Mouse (Mus musculus): ENCODE data around the gene Rbbp4. TPM values are rescaled to one million over a fixed set of nuclear protein-coding genes. Genes with fewer than 3 reads are reported as not detected.

Gene Rbbp4
- total RNA-seq, 1 experiment, result 81.2 TPM

GRCm38 (mm10) chr4:129261196-129261595, 74.0 kb downstream of the Rbbp4 start, which contains the start of gene C77080:
C77080 (minus strand) TSS chr4:129261404.
- H3K9me3 ChIP-seq (ENCODE audit: control insufficient read depth, insufficient read depth, low read depth, low read length), result no peaks in the 10 kb centered on the region
- in situ Hi-C loops (cut with MboI; ENCODE audit: low sequenced_read_pairs in 2 of 2, unreplicated experiment in 2 of 2), result no loop called here
- H3K27ac ChIP-seq (ENCODE audit: insufficient read depth, low read depth, low read length, poor library complexity, severe bottlenecking), result peak within 1 kb of the TSS; percentile 63
- no peak for DNase-seq (ENCODE audit: low read depth, low spot score)
- TF ChIP-seq HCFC1 (IDR thresholded peaks at IDR 0.05; ENCODE audit: borderline replicate concordance, insufficient read depth, low read length), result no peak
- TF ChIP-seq CHD2 (IDR thresholded peaks at IDR 0.05; ENCODE audit: low read depth, low read length), result no peak
- no peak for TF ChIP-seq ZNF384 (IDR thresholded peaks at IDR 0.05; ENCODE audit: low read depth, low read length)
- TF ChIP-seq MAFK (IDR thresholded peaks at IDR 0.05; ENCODE audit: insufficient read depth, low read depth, low read length), result no peak
- TF ChIP-seq ZC3H11A (IDR thresholded peaks at IDR 0.05; ENCODE audit: borderline replicate concordance, low read depth, low read length), result no peak
- no peaks in the 10 kb centered on the region for H3K36me3 ChIP-seq (ENCODE audit: control insufficient read depth, insufficient read depth, low read length, poor library complexity, severe bottlenecking)
- peak within 1 kb of the TSS; percentile 4; the same call in 1 of the 2 replicates for H3K9ac ChIP-seq (ENCODE audit: insufficient read depth, low read depth, low read length, poor library complexity, severe bottlenecking)
- H3K4me1 ChIP-seq (ENCODE audit: control insufficient read depth in 2 of 2, insufficient read depth in 2 of 2, low read length in 2 of 2, poor library complexity in 1 of 2), result peaks cover 6 to 33% of the 10 kb centered on the region in 2 experiments; a peak in 2 of 4 replicates
- H3K4me3 ChIP-seq (ENCODE audit: insufficient read depth in 1 of 2, low read depth in 1 of 2, low read length in 2 of 2, poor library complexity in 1 of 2, severe bottlenecking in 1 of 2), result peak within 1 kb of the TSS; percentile 20 to 39; a peak in 3 of 4 replicates

GRCm38 (mm10) chr4:129260678-129261077, 74.5 kb downstream of the Rbbp4 start:
- Histone ChIP-seq H3K4me3 (ENCODE audit: insufficient read depth in 1 of 2, low read depth in 1 of 2, low read length in 2 of 2, poor library complexity in 1 of 2, severe bottlenecking in 1 of 2) (peak overlapping the region; percentile 20 to 39; a peak in 3 of 4 replicates), H3K27ac (ENCODE audit: insufficient read depth, low read depth, low read length, poor library complexity, severe bottlenecking) (peak overlapping the region; percentile 59)

GRCm38 (mm10) chr4:129259101-129259500, 76.1 kb downstream of the Rbbp4 start:
- Histone ChIP-seq H3K4me1 (ENCODE audit: control insufficient read depth in 2 of 2, insufficient read depth in 2 of 2, low read length in 2 of 2, poor library complexity in 1 of 2) (peaks cover 6 to 24% of the 10 kb centered on the region in 2 experiments; a peak in 2 of 4 replicates), H3K9me3 (ENCODE audit: control insufficient read depth, insufficient read depth, low read depth, low read length) (no peaks in the 10 kb centered on the region), H3K36me3 (ENCODE audit: control insufficient read depth, insufficient read depth, low read length, poor library complexity, severe bottlenecking) (no peaks in the 10 kb centered on the region), H3K4me3 (ENCODE audit: insufficient read depth in 1 of 2, low read depth in 1 of 2, low read length in 2 of 2, poor library complexity in 1 of 2, severe bottlenecking in 1 of 2) (no peak overlapping the region), H3K27ac (ENCODE audit: insufficient read depth, low read depth, low read length, poor library complexity, severe bottlenecking) (no peak overlapping the region), H3K9ac (ENCODE audit: insufficient read depth, low read depth, low read length, poor library complexity, severe bottlenecking) (no peak overlapping the region)
- no peak for DNase-seq (ENCODE audit: low read depth, low spot score)
- no peak for TF ChIP-seq MAFK (IDR thresholded peaks at IDR 0.05; ENCODE audit: insufficient read depth, low read depth, low read length)
- no peak for TF ChIP-seq ZC3H11A (IDR thresholded peaks at IDR 0.05; ENCODE audit: borderline replicate concordance, low read depth, low read length)
- TF ChIP-seq ZNF384 (IDR thresholded peaks at IDR 0.05; ENCODE audit: low read depth, low read length), result no peak
- no peak for TF ChIP-seq HCFC1 (IDR thresholded peaks at IDR 0.05; ENCODE audit: borderline replicate concordance, insufficient read depth, low read length)
- no peak for TF ChIP-seq CHD2 (IDR thresholded peaks at IDR 0.05; ENCODE audit: low read depth, low read length)
- in situ Hi-C loops (cut with MboI; ENCODE audit: low sequenced_read_pairs in 2 of 2, unreplicated experiment in 2 of 2), result no loop called here

More at GRCm38 (mm10) chr4:129260678-129261077, 74.5 kb downstream of the Rbbp4 start:
- no peak for DNase-seq (ENCODE audit: low read depth, low spot score)
- Histone ChIP-seq H3K4me1 (ENCODE audit: control insufficient read depth in 2 of 2, insufficient read depth in 2 of 2, low read length in 2 of 2, poor library complexity in 1 of 2) (peaks cover 6 to 34% of the 10 kb centered on the region in 2 experiments; a peak in 2 of 4 replicates), H3K36me3 (ENCODE audit: control insufficient read depth, insufficient read depth, low read length, poor library complexity, severe bottlenecking) (no peaks in the 10 kb centered on the region), H3K9ac (ENCODE audit: insufficient read depth, low read depth, low read length, poor library complexity, severe bottlenecking) (peak overlapping the region; percentile 4; the same call in 1 of the 2 replicates), H3K9me3 (ENCODE audit: control insufficient read depth, insufficient read depth, low read depth, low read length) (no peaks in the 10 kb centered on the region)
- TF ChIP-seq ZC3H11A (IDR thresholded peaks at IDR 0.05; ENCODE audit: borderline replicate concordance, low read depth, low read length), result no peak
- no peak for TF ChIP-seq MAFK (IDR thresholded peaks at IDR 0.05; ENCODE audit: insufficient read depth, low read depth, low read length)
- TF ChIP-seq CHD2 (IDR thresholded peaks at IDR 0.05; ENCODE audit: low read depth, low read length), result no peak
- TF ChIP-seq ZNF384 (IDR thresholded peaks at IDR 0.05; ENCODE audit: low read depth, low read length), result no peak
- in situ Hi-C loops (cut with MboI; ENCODE audit: low sequenced_read_pairs in 2 of 2, unreplicated experiment in 2 of 2), result no loop called here

Other genes starting within 250 kb of the Rbbp4 start
- 10.0 and 18.8 TPM in 2 replicates for gene Tmem54, start 229.8 kb downstream of the Rbbp4 start, total RNA-seq (2012; rRNA removed)
- 4.4 and 6.1 TPM in 2 replicates for gene Hpca, start 213.3 kb downstream of the Rbbp4 start, total RNA-seq (2012; rRNA removed)
- gene Fndc5, start 198.4 kb downstream of the Rbbp4 start, total RNA-seq (2012; rRNA removed), result 1.2 and 1.5 TPM in 2 replicates
- gene S100pbp, start 145.6 kb downstream of the Rbbp4 start, total RNA-seq (2012; rRNA removed), result 25.5 and 25.7 TPM in 2 replicates
- gene Yars, start 145.6 kb downstream of the Rbbp4 start, total RNA-seq (2012; rRNA removed), result 125 and 136 TPM in 2 replicates
- 14.4 and 22.5 TPM in 2 replicates for gene C77080, start 74.0 kb downstream of the Rbbp4 start, total RNA-seq (2012; rRNA removed)
- 2.0 and 2.1 TPM in 2 replicates for gene Sync, start 47.8 kb downstream of the Rbbp4 start, total RNA-seq (2012; rRNA removed)
- 41.4 and 59.9 TPM in 2 replicates for gene Zbtb8os, start 325 bp upstream of the Rbbp4 start, total RNA-seq (2012; rRNA removed)
- 25.3 and 32.5 TPM in 2 replicates for gene Zbtb8a, start 42.7 kb upstream of the Rbbp4 start, total RNA-seq (2012; rRNA removed)
- 2.5 and 2.7 TPM in 2 replicates for gene Zbtb8b, start 105.5 kb upstream of the Rbbp4 start, total RNA-seq (2012; rRNA removed)
- gene Bsdc1, start 126.2 kb upstream of the Rbbp4 start, total RNA-seq (2012; rRNA removed), result 28.9 and 33.3 TPM in 2 replicates
- 0.16 TPM in 1 of 2 replicates, not detected in the other for gene Tssk3, start 155.7 kb upstream of the Rbbp4 start, total RNA-seq (2012; rRNA removed)
- gene Fam229a, start 155.8 kb upstream of the Rbbp4 start, total RNA-seq (2012; rRNA removed), result not detected in 2 replicates
- gene Marcksl1, start 178.2 kb upstream of the Rbbp4 start, total RNA-seq (2012; rRNA removed), result 175 and 233 TPM in 2 replicates
- gene Hdac1, start 207.3 kb upstream of the Rbbp4 start, total RNA-seq (2012; rRNA removed), result 96.0 and 102 TPM in 2 replicates
- gene Lck, start 238.3 kb upstream of the Rbbp4 start, total RNA-seq (2012; rRNA removed), result 19.1 and 36.6 TPM in 2 replicates
- not detected in 2 replicates for gene Fam167b, start 243.2 kb upstream of the Rbbp4 start, total RNA-seq (2012; rRNA removed)